Mouse (Mus musculus) CD4-positive, CD25-positive, alpha-beta regulatory T cell, adult 2 months (primary cell): ENCODE measurements around the gene Dnajb1.
A peak's percentile ranks its signal among the peaks of the same experiment; 100 is the strongest.

Source experiments
- DNase-seq: peaks from one replicate; pipeline ENCODE4 v3.0.0-alpha.2; 2012; ENCODE audit warnings: low read depth, low spot score

The Dnajb1 gene

GRCm38 (mm10) chr8:83611921-83612320 lies 3.9 kb downstream of the Dnajb1 start:
- DNase-seq = peak; percentile 35

- no peak for DNase-seq
These were observed 5.7 kb downstream of the Dnajb1 start for GRCm38 (mm10) chr8:83613695-83614094.

- DNase-seq = no peak
These were observed 8.6 kb downstream of the Dnajb1 start for GRCm38 (mm10) chr8:83616625-83617024.

- DNase-seq = no peak
These were observed 9.1 kb downstream of the Dnajb1 start for GRCm38 (mm10) chr8:83617111-83617510.

GRCm38 (mm10) chr8:83618566-83618965 lies 10.6 kb downstream of the Dnajb1 start:
- no peak for DNase-seq

GRCm38 (mm10) chr8:83619568-83620285 lies 11.7 kb downstream of the Dnajb1 start:
- DNase-seq = no peak

GRCm38 (mm10) chr8:83621691-83622388 lies 13.8 kb downstream of the Dnajb1 start:
- no peak for DNase-seq

GRCm38 (mm10) chr8:83622389-83622989 lies 14.5 kb downstream of the Dnajb1 start:
- DNase-seq = peak; percentile 93

- DNase-seq = no peak
These were observed 15.6 kb downstream of the Dnajb1 start for GRCm38 (mm10) chr8:83623549-83623948.

- DNase-seq = peak; percentile 55
These were observed 16.7 kb downstream of the Dnajb1 start for GRCm38 (mm10) chr8:83624739-83625138.

- no peak for DNase-seq
These were observed 17.8 kb downstream of the Dnajb1 start for GRCm38 (mm10) chr8:83625676-83626299.

GRCm38 (mm10) chr8:83632083-83632707 lies 24.2 kb downstream of the Dnajb1 start:
- no peak for DNase-seq

GRCm38 (mm10) chr8:83638856-83639255 lies 30.9 kb downstream of the Dnajb1 start:
- no peak for DNase-seq

- no peak for DNase-seq
These were observed 31.7 kb downstream of the Dnajb1 start for GRCm38 (mm10) chr8:83639649-83640048.

GRCm38 (mm10) chr8:83647511-83647910 lies 39.5 kb downstream of the Dnajb1 start:
- no peak for DNase-seq

- DNase-seq = no peak
These were observed 40.0 kb downstream of the Dnajb1 start for GRCm38 (mm10) chr8:83648031-83648430.

GRCm38 (mm10) chr8:83649699-83650098 lies 41.7 kb downstream of the Dnajb1 start:
- no peak for DNase-seq

GRCm38 (mm10) chr8:83652030-83652743 lies 44.2 kb downstream of the Dnajb1 start, which contains the start of gene Gipc1:
Gipc1 (plus strand) TSS chr8:83652677.
- DNase-seq = peak; percentile 98

GRCm38 (mm10) chr8:83652744-83653661 lies 45.0 kb downstream of the Dnajb1 start:
- DNase-seq = peak; percentile 37

GRCm38 (mm10) chr8:83653662-83654017 lies 45.6 kb downstream of the Dnajb1 start:
- peak; percentile 26 for DNase-seq
